Mouse (Mus musculus): ENCODE results near the gene Cnih2. TPM values are rescaled to one million over a fixed set of nuclear protein-coding genes. Genes with fewer than 3 reads are reported as not detected.

Cnih2 gene
- total RNA-seq, 2 experiments from 2014 or later, result 0.17 TPM; not detected in 1

DNA sequence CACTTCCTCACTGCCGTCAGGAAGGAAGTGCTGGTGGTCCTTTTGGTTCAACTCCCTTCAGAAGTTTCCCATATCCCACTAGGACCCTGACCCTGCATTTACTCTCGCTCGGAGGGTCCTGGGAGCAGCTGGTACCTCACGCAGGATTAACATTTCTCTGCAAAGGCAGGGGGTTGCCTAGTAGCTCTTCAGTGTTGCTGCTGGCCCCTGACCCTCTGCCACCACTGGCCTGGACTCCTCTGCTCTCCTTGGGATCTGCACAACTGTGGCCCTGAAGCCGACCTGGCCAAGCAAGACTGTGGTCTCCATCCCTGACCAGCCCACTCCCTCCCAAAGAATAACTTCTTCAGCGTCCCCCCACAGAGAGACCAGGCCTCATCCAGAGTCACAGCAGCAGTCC lies 49.0 kb downstream of the Cnih2 start:
- no peak for ATAC-seq (replicated peaks; ENCODE audit: poor library complexity)

DNA sequence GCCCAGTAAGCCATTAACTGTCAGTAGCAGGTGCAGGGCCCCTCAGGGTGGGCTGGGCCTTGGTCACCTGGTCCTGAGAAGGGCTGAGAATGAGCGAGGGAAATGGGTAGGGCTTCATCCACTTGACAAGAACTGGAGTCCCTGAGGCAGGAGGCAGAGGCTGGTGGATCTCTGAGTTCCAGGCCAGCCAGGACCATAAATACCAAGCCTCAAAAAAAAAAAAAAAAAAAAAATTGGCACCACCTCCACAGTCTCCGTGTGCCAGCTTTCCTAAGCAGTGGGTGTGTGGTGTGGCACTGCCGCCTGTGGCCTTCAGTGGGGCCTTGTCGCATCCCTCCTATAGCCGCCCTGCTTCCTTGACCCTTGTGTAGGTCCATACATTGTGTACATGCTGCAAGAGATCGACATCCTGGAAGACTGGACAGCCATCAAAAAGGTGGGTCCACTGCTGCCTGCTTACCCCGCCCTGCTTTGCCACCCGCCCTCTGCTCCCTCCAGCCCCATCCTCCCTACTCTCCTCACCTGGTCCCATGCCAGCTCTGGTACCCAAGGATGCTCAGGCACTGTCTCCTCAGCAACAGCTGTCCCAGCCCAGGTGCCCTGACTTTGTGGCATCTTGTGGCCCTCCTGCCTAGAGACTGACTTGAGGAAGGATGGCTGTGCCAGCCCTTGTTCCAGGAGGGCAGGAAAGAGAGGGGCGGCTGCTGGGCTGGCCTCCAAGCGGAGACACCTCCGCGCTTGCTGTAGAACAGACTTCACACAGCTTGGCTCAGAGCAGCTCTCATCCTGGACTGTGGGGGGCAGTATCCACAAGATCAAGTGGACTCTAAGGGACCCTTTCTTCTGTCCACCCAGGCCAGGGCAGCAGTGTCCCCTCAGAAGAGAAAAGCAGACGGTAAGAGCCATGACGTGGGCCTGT lies 49.9 kb downstream of the Cnih2 start:
- ATAC-seq (replicated peaks; ENCODE audit: poor library complexity), result no peak

DNA sequence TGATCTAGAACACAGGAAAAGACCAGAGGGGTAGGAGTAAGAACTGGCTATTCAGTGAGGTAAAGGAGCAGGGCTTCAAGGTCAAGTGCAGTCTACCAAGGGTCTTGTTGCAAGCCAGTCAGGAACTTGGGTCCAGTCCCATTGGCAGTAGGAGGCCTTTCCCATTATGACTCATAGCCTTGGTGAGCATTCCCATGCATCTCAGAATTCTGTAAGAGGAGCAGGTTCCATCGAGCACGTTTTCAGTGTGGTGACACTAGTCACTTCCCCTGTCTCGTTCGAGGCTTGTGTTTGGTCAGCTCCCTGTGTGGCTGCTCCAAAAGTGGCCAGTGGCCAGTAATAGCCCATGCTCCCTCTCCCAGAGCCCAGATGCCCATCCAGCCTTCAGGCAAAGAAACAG lies 52.8 kb downstream of the Cnih2 start:
- no peak for ATAC-seq (replicated peaks; ENCODE audit: poor library complexity)

Other genes starting within 250 kb of the Cnih2 start
- 2.0 and 6.8 TPM in 2 replicates for gene Ctsf, start 243.4 kb downstream of the Cnih2 start, total RNA-seq (2015)
- gene Ctsf, start 243.4 kb downstream of the Cnih2 start, total RNA-seq (2017), result 2.9 and 11.5 TPM in 2 replicates
- gene Actn3, start 220.6 kb downstream of the Cnih2 start, total RNA-seq (2015), result 0.20 TPM in 1 of 2 replicates, not detected in the other
- gene Actn3, start 220.6 kb downstream of the Cnih2 start, total RNA-seq (2017), result not detected in 2 replicates
- gene Zdhhc24, start 219.9 kb downstream of the Cnih2 start, total RNA-seq (2015), result 6.8 TPM in 2 replicates
- 3.6 and 6.8 TPM in 2 replicates for gene Zdhhc24, start 219.9 kb downstream of the Cnih2 start, total RNA-seq (2017)
- 0.59 and 0.88 TPM in 2 replicates for gene Bbs1, start 191.9 kb downstream of the Cnih2 start, total RNA-seq (2015)
- gene Bbs1, start 191.9 kb downstream of the Cnih2 start, total RNA-seq (2017), result 2.2 and 3.2 TPM in 2 replicates
- gene Dpp3, start 170.2 kb downstream of the Cnih2 start, total RNA-seq (2015), result 29.5 and 31.6 TPM in 2 replicates
- 46.3 and 47.9 TPM in 2 replicates for gene Dpp3, start 170.2 kb downstream of the Cnih2 start, total RNA-seq (2017)
- gene Peli3, start 155.4 kb downstream of the Cnih2 start, total RNA-seq (2015), result not detected in 2 replicates
- gene Peli3, start 155.4 kb downstream of the Cnih2 start, total RNA-seq (2017), result not detected in 2 replicates
- gene Mrpl11, start 136.4 kb downstream of the Cnih2 start, total RNA-seq (2015), result 32.3 and 32.4 TPM in 2 replicates
- 51.6 and 63.6 TPM in 2 replicates for gene Mrpl11, start 136.4 kb downstream of the Cnih2 start, total RNA-seq (2017)
- not detected in 2 replicates for gene Npas4, start 108.2 kb downstream of the Cnih2 start, total RNA-seq (2015)
- not detected in 2 replicates for gene Npas4, start 108.2 kb downstream of the Cnih2 start, total RNA-seq (2017)
- 3.6 and 5.2 TPM in 2 replicates for gene Slc29a2, start 74.7 kb downstream of the Cnih2 start, total RNA-seq (2015)
- gene Slc29a2, start 74.7 kb downstream of the Cnih2 start, total RNA-seq (2017), result 1.1 and 2.9 TPM in 2 replicates
- 0.99 TPM in 1 of 2 replicates, not detected in the other for gene B4gat1, start 59.7 kb downstream of the Cnih2 start, total RNA-seq (2015)
- 0.75 TPM in 1 of 2 replicates, not detected in the other for gene B4gat1, start 59.7 kb downstream of the Cnih2 start, total RNA-seq (2017)
- 6.1 and 6.4 TPM in 2 replicates for gene AC124502.3, start 59.6 kb downstream of the Cnih2 start, total RNA-seq (2015)
- 8.0 and 8.2 TPM in 2 replicates for gene AC124502.3, start 59.6 kb downstream of the Cnih2 start, total RNA-seq (2017)
- 12.8 and 19.7 TPM in 2 replicates for gene Brms1, start 57.2 kb downstream of the Cnih2 start, total RNA-seq (2015)
- 36.6 and 39.8 TPM in 2 replicates for gene Brms1, start 57.2 kb downstream of the Cnih2 start, total RNA-seq (2017)
- 0.17 and 0.22 TPM in 2 replicates for gene Rin1, start 48.0 kb downstream of the Cnih2 start, total RNA-seq (2015)
- gene Rin1, start 48.0 kb downstream of the Cnih2 start, total RNA-seq (2017), result 0.12 and 0.47 TPM in 2 replicates
- gene Cd248, start 30.4 kb downstream of the Cnih2 start, total RNA-seq (2015), result 0.20 and 0.30 TPM in 2 replicates
- 0.20 and 0.25 TPM in 2 replicates for gene Cd248, start 30.4 kb downstream of the Cnih2 start, total RNA-seq (2017)
- gene Tmem151a, start 13.0 kb downstream of the Cnih2 start, total RNA-seq (2015), result 0.02 TPM in 1 of 2 replicates, not detected in the other
- gene Tmem151a, start 13.0 kb downstream of the Cnih2 start, total RNA-seq (2017), result not detected in 2 replicates
- gene Yif1a, start 10.0 kb downstream of the Cnih2 start, total RNA-seq (2015), result 44.2 and 45.3 TPM in 2 replicates
- gene Yif1a, start 10.0 kb downstream of the Cnih2 start, total RNA-seq (2017), result 9.1 and 12.3 TPM in 2 replicates
- 50.8 and 56.7 TPM in 2 replicates for gene Rab1b, start 8.6 kb upstream of the Cnih2 start, total RNA-seq (2015)
- gene Rab1b, start 8.6 kb upstream of the Cnih2 start, total RNA-seq (2017), result 78.1 and 106 TPM in 2 replicates
- 1.2 and 1.6 TPM in 2 replicates for gene Klc2, start 20.0 kb upstream of the Cnih2 start, total RNA-seq (2015)
- gene Klc2, start 20.0 kb upstream of the Cnih2 start, total RNA-seq (2017), result 2.7 and 3.8 TPM in 2 replicates
- gene Pacs1, start 174.6 kb upstream of the Cnih2 start, total RNA-seq (2015), result 14.8 and 16.2 TPM in 2 replicates
- gene Pacs1, start 174.6 kb upstream of the Cnih2 start, total RNA-seq (2017), result 5.1 and 7.1 TPM in 2 replicates
- gene Sf3b2, start 196.9 kb upstream of the Cnih2 start, total RNA-seq (2015), result 119 and 147 TPM in 2 replicates
- 239 and 261 TPM in 2 replicates for gene Sf3b2, start 196.9 kb upstream of the Cnih2 start, total RNA-seq (2017)
- not detected in 2 replicates for gene Gal3st3, start 199.8 kb upstream of the Cnih2 start, total RNA-seq (2015)
- gene Gal3st3, start 199.8 kb upstream of the Cnih2 start, total RNA-seq (2017), result not detected in 2 replicates
- not detected in 2 replicates for gene Catsper1, start 237.2 kb upstream of the Cnih2 start, total RNA-seq (2015)
- not detected in 2 replicates for gene Catsper1, start 237.2 kb upstream of the Cnih2 start, total RNA-seq (2017)

Data from megakaryocyte progenitor cell, adult 5-6 weeks (primary cell).